Mouse (Mus musculus) megakaryocyte, embryonic 14.5 days (primary cell): Measurements from ENCODE around the gene Psapl1. TPM values are rescaled to one million over a fixed set of nuclear protein-coding genes. Genes with fewer than 3 reads are reported as not detected.

ENCODE experiments used
- H3K27me3 ChIP-seq: replicated peaks from 2 replicates; pipeline ENCODE3; 2012; ENCODE audit warnings: inconsistent platforms
- H3K36me3 ChIP-seq: replicated peaks from 2 replicates; pipeline ENCODE3; 2012; ENCODE audit warnings: low read length, inconsistent platforms, mixed read lengths
- H3K4me1 ChIP-seq: 2 replicates; pipeline ENCODE4 v1.6.1; 2012; ENCODE audit warnings: inconsistent platforms
- H3K4me3 ChIP-seq: replicated peaks from 2 replicates; pipeline ENCODE3; 2012; ENCODE audit warnings: moderate library complexity, mild to moderate bottlenecking, inconsistent platforms
- H3K9me3 ChIP-seq: 2 replicates; pipeline ENCODE4 v1.6.1; 2012; ENCODE audit warnings: inconsistent platforms
- FLI1 ChIP-seq: IDR thresholded peaks from 2 replicates; pipeline ENCODE4 v1.6.1; 2012; ENCODE audit warnings: low read length, inconsistent platforms, mixed read lengths
- GATA1 ChIP-seq: IDR thresholded peaks from 3 replicates; pipeline ENCODE4 v1.6.1; 2012; ENCODE audit warnings: mixed read lengths, low read length, inconsistent platforms, borderline replicate concordance
- polyA plus RNA-seq: library from polyadenylated mRNA; stranded (reverse); fragments of >175 nt; gene quantifications from 2 replicates; pipeline ENCODE4 v1.2.3, GENCODE M21; 2012; ENCODE audit warnings: low replicate concordance; ENCODE audit not compliant: insufficient read depth

Gene Psapl1
- polyA plus RNA-seq: not detected in 2 replicates

DNA sequence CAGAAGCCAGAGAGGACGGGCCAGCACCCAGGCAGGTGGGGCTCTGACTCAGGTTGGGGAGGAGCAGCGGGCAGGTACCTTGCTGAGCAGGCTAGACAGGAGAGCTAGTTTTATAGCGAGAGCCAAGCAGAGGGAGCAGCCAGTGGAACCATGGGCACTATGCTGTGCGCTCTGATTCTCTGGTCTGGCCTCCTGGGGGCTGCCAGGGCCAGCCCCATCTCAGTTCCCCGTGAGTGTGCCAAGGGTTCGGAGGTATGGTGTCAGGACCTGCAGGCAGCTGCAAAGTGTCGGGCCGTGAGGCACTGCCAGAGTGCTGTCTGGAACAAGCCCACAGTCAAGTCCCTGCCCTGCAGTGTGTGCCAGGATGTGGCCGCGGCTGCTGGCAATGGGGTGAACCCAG lies at the start of gene Psapl1:
Gene Psapl1, plus strand, starts transcription at position 106 of the 400 bp plus-strand sequence.
- no peaks in the 10 kb centered on the region for H3K36me3 ChIP-seq
- no peaks in the 10 kb centered on the region for H3K9me3 ChIP-seq
- H3K4me3 ChIP-seq: no peak within 1 kb of the TSS
- no peaks in the 10 kb centered on the region for H3K4me1 ChIP-seq
- H3K27me3 ChIP-seq: peaks cover 19% of the 10 kb centered on the region
- no peak for TF ChIP-seq GATA1
- no peak for TF ChIP-seq FLI1

DNA sequence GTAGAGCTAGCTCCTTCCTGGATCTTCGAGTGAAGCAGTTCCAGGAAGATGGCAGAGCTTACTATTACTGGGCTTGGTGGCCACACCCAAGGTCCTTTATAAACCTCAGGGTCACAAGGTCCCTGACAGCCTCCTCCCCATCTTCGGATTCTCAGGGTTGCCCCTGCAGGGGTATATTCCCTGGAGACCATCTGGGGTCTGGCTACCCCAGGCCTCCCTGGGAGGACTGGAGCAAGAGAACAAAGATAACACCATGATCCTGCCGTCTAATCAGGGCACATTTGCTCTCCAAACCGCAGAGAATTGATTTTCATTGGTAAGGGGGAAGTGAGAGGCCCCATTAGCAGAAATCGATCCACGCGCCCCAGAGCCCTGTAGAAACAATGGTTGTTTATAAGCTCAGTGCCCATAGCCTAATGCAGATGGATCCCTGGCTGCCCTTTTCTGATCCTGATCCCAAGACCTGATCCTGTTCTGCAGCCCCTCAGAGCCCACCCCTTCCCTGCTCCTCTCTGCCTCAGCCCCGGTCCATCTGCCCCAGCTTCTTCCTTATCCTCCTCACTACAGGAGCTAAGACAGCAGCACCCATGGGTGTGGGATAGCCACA lies 48.8 kb upstream of the Psapl1 start:
- H3K4me1 ChIP-seq: no peaks in the 10 kb centered on the region
- peaks cover 53% of the 10 kb centered on the region for H3K27me3 ChIP-seq
- no peak overlapping the region for H3K4me3 ChIP-seq
- no peaks in the 10 kb centered on the region for H3K36me3 ChIP-seq
- H3K9me3 ChIP-seq: no peaks in the 10 kb centered on the region
- TF ChIP-seq FLI1 (no peak), GATA1 (no peak)

DNA sequence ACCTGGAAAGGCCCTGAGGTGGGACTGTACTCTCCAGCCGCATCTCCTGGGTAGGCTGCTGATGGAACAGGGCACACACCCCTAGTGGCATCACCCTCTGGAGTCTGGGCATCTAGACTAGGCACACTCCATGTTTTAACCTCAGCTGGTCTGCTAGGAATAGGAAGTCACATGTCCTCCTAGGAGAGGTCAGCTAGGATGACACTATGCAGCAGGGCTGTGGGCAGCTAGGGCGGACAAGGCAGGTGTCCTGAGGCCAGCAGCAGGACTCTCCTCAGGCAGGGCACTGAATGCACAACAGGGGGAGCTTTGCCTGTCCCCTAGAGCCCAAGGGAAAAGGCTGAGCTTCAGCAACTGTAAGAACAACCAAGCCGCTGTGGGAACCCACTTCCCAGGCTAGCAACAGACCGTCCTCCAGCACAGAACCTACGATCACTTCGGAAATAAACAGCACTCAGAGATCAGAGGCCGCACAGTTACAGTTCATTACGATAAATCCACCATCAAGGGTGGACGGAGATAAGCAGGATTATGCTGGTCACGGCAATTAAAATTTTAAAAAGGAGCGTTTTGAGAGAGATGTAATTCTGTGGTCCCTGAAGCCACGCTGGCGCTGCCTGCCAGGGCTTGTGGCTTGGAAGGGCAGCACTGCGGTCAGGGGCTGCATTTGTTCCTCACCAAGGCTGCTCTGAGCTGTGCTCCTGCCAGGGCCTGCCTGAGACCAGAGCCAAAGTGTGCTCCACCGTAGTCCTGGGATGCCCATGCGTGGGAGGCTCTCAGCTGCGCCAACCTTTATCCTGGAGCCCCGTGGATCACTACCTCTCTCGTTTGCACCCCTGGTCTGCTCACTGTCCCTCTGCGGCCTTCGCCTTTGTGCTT lies 38.2 kb upstream of the Psapl1 start:
- H3K4me1 ChIP-seq: no peaks in the 10 kb centered on the region
- H3K36me3 ChIP-seq: no peaks in the 10 kb centered on the region
- H3K9me3 ChIP-seq: no peaks in the 10 kb centered on the region
- no peak overlapping the region for H3K4me3 ChIP-seq
- TF ChIP-seq GATA1 (no peak), FLI1 (no peak)
- peaks cover 42% of the 10 kb centered on the region for H3K27me3 ChIP-seq

DNA sequence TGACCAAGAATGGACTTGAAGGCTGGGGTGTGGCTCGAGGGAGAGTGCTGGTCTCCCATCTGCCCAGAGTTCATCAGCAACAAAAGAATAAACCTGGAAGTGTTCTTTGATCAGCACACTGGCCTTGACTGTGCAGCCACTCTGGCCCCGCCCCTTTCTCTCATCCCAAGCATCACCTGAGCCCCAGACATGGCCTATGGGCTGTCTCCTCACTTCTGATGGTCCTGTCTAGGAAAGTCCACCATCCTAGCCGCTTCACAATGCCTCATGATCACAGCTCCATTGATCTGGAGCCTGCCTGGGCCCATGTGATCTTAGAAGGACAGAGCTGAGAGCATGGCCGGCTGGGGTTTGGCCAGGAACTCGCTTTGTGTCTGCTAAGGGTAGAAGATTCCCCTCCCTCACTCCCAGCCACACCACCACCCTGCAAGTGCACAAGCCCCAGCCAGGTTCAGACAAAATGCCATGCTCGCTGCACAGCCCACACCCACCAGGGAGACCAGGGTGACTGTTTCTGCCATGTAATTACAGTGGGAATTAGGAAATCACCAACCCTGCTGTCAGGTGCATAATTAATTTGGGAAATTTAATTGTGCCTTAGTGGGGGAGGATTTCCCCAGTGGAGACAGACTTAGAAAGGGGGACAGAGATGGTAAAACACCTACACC lies 37.3 kb upstream of the Psapl1 start:
- Histone ChIP-seq H3K4me1 (no peaks in the 10 kb centered on the region), H3K4me3 (no peak overlapping the region), H3K36me3 (no peaks in the 10 kb centered on the region), H3K27me3 (peaks cover 38% of the 10 kb centered on the region), H3K9me3 (no peaks in the 10 kb centered on the region)
- TF ChIP-seq FLI1 (no peak), GATA1 (no peak)

DNA sequence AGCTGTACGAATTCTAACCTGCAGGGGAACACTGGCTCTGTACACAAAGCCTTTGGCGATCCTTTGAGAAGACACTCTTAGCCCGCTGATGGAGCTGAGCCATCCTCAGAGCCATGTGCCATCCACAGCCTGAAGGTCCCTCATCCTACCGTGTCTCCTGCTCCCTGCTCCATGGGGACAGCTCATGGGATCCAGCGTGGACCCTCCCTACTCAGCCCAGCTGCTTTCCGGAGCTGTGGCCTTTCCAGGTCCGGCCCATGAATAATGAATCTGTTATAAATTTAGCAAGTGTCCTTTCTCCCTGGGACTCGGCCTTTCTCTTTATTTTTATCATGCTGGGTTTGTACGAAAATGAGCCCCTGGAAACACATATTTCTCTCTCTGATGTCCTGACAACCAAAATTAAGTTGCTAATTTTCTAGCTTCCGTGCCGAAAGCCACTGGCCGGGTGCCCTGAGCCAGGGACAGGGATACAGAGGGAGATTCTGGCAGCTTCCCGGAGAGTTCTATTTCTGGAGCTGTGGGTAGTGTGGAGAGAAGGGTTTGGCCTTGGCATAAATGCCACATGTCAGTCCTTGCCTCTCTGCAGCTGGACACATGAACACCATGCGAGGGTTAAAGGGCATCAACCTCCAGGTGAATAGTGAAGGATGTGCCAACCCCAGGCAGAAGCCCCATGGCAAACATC lies 34.7 kb upstream of the Psapl1 start:
- no peaks in the 10 kb centered on the region for H3K4me1 ChIP-seq
- H3K36me3 ChIP-seq: no peaks in the 10 kb centered on the region
- peaks cover 48% of the 10 kb centered on the region for H3K27me3 ChIP-seq
- no peak overlapping the region for H3K4me3 ChIP-seq
- no peak for TF ChIP-seq FLI1
- no peak for TF ChIP-seq GATA1
- H3K9me3 ChIP-seq: no peaks in the 10 kb centered on the region

DNA sequence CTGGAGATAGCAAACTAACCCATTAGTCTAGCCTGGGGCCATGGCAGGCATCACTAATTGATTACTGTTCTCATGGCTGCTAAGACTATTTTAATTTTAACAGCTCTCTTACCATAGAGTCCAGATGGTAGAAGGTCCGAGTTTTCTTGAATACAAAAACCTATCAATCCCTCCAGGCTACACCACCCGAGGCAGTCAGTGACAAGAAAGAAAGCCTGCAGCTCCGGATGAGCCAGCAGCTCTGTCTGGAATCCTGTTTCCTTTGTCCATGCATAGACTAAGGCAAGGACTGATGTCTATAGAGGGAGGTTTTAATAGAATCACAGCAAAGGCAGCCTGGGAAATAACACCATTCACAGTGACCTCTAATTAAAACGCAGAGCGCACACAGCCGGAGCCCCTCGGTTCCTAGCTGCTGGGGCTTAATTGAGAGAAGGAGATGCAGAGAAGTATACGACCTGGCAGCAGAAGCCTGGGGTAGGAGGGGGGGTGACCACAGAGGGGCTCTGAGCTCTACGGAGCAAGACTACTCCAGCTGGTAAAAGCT lies 29.2 kb upstream of the Psapl1 start:
- H3K4me1 ChIP-seq: peaks cover 4% of the 10 kb centered on the region; the same call in 1 of the 2 replicates
- peaks cover 33% of the 10 kb centered on the region for H3K27me3 ChIP-seq
- no peaks in the 10 kb centered on the region for H3K36me3 ChIP-seq
- no peaks in the 10 kb centered on the region for H3K9me3 ChIP-seq
- no peak for TF ChIP-seq FLI1
- TF ChIP-seq GATA1: no peak
- no peak overlapping the region for H3K4me3 ChIP-seq

DNA sequence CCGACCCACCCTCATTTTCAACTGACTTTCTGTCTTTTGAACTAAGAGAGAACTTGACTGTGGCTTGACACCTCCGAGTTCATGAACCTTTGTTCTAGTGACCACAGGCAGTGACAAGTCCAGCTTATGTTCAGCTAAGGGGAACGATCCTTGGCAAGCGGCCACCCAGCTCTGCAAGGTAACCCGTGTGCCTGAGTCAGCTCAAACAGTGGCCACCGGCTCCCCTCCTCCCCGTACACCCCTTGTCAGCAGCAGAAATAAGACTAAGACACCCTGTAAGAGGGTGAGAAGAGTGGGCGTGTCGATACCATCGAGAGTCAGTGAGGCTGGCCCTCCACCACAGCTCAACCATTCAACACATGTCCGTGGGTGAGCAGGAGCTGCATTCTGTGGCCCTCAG lies 27.4 kb upstream of the Psapl1 start:
- Histone ChIP-seq H3K4me1 (peaks cover 4% of the 10 kb centered on the region; the same call in 1 of the 2 replicates), H3K27me3 (peaks cover 32% of the 10 kb centered on the region), H3K9me3 (no peaks in the 10 kb centered on the region), H3K36me3 (no peaks in the 10 kb centered on the region), H3K4me3 (no peak overlapping the region)
- no peak for TF ChIP-seq FLI1

DNA sequence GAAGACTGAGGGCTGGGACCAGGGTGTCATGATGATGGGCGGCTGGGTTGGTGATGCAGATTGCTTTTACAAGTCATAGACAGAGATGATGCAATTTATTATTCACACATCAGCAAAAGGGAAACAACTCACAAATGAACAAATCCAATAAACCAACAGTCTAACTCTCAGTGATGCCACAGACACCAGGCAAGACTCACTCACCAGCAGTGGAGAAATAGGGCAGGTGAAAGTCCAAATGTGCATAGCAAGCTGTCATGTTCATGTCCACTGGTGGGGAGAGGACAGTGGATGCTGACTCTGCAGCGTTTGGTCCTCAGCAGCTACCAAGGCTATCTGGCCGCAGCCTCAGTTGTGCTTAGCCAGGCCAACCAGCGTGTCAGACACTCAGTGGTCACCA lies 26.9 kb upstream of the Psapl1 start:
- H3K27me3 ChIP-seq: peaks cover 31% of the 10 kb centered on the region
- no peaks in the 10 kb centered on the region for H3K9me3 ChIP-seq
- H3K4me3 ChIP-seq: no peak overlapping the region
- TF ChIP-seq GATA1 (no peak), FLI1 (no peak)
- H3K4me1 ChIP-seq: peaks cover 4% of the 10 kb centered on the region; the same call in 1 of the 2 replicates
- H3K36me3 ChIP-seq: no peaks in the 10 kb centered on the region

DNA sequence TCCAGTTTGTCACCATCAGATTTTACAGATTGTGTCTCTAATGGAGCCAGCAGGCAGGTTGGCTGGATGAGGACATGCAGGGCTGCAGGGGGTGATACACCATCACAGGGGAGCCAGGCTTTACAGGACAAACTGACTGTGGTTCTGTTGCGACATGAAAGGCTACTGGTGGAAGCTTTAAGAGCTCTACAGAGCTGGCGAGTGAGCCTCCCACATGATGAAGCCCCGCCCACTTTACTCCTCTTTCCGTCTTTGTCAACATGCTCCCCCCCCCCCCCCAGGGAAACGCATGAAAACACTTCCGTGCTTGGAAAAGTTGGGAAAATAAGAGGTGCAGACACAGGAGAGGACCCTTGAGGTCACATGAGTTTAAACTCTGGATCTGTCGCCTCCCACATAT lies 25.6 kb upstream of the Psapl1 start:
- H3K4me3 ChIP-seq: no peak overlapping the region
- TF ChIP-seq FLI1 (no peak), GATA1 (no peak)
- no peaks in the 10 kb centered on the region for H3K36me3 ChIP-seq
- peaks cover 4% of the 10 kb centered on the region; the same call in 1 of the 2 replicates for H3K4me1 ChIP-seq
- H3K9me3 ChIP-seq: no peaks in the 10 kb centered on the region
- H3K27me3 ChIP-seq: peaks cover 25% of the 10 kb centered on the region
